Mouse (Mus musculus): ENCODE results near the gene Dpp4. TPM values are rescaled to one million over a fixed set of nuclear protein-coding genes. Genes with fewer than 3 reads are reported as not detected.

Gene Dpp4
- polyA plus RNA-seq, 1 experiment from 2014 or later: 26.5 TPM

DNA sequence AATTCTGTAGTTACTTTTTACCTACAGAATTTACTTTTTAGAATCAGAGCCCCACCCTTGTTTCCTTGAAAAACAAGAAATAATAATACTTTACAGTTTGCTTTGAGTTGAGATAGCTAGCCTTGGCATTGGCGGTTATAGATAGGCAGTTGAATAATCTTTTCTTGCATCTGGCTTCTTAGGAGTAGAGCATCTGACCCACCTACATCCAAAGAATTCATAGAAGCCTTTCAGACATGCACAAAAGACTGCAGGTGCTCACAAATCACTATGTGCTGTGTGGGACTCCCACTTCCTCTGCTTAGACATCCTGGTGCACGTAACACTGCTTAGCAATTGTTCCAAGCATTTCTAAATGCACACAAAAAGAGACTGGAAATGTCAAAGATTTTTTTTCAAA is 127.0 kb downstream of the Dpp4 start:
- Histone ChIP-seq H3K4me1 (ENCODE audit: control insufficient read depth in 2 of 2, insufficient read depth in 2 of 2, low read length in 2 of 2) (0 out of 4 replicates have a peak, but pooled peaks cover 0 to 1% of the 10 kb centered on the region in 2 experiments), H3K36me3 (ENCODE audit: control insufficient read depth, insufficient read depth, low read length) (no peaks in the 10 kb centered on the region), H3K27ac (replicated peaks in 1 of 2; ENCODE audit: control insufficient read depth in 1 of 2, insufficient read depth in 1 of 2, low read depth in 2 of 2, low read length in 2 of 2) (no peak overlapping the region), H3K9me3 (ENCODE audit: control insufficient read depth, low read length) (no peaks in the 10 kb centered on the region), H3K9ac (ENCODE audit: low read length) (no peak overlapping the region), H3K4me2 (ENCODE audit: low read length) (no peak overlapping the region), H3K27me3 (ENCODE audit: control insufficient read depth, insufficient read depth, low read length) (no peaks in the 10 kb centered on the region), H3K4me3 (ENCODE audit: control insufficient read depth in 1 of 2, insufficient read depth in 1 of 2, low read depth in 1 of 2, low read length in 2 of 2) (no peak overlapping the region)
- ATAC-seq (ENCODE audit: insufficient number of reproducible peaks, insufficient read depth, low FRiP score, low read depth): no peak
- WGBS: 90% methylated on average over 2 of the region's 2 CpGs

Other genes starting within 250 kb of the Dpp4 start
- gene Gcg, start 71.4 kb upstream of the Dpp4 start, polyA plus RNA-seq (2014; fragmentation: Nextera tagmentation; extraction: Ambion mirVana): not detected in 2 replicates
- gene Fap, start 161.8 kb upstream of the Dpp4 start, polyA plus RNA-seq (2014; fragmentation: Nextera tagmentation; extraction: Ambion mirVana): 3.1 and 3.3 TPM in 2 replicates
- gene Ifih1, start 234.0 kb upstream of the Dpp4 start, polyA plus RNA-seq (2014; fragmentation: Nextera tagmentation; extraction: Ambion mirVana): 1.3 and 1.9 TPM in 2 replicates

All from heart, embryonic 14.5 days (tissue).